Mouse (Mus musculus) CH12.LX (cell line): ENCODE results near the gene Slc9b1. TPM values are rescaled to one million over a fixed set of nuclear protein-coding genes. Genes with fewer than 3 reads are reported as not detected.

ENCODE experiments used
- DNase-seq: peaks from one replicate; pipeline ENCODE4 v3.0.0-alpha.2; 2013; ENCODE audit errors: extremely low read depth
- H3K27ac ChIP-seq: 2 replicates; pipeline ENCODE4 v1.5.1; 2012; ENCODE audit warnings: low read depth, mild to moderate bottlenecking, control low read depth, moderate library complexity; ENCODE audit not compliant: insufficient read depth
- H3K27me3 ChIP-seq: replicated peaks from 2 replicates; pipeline ENCODE3; 2012; ENCODE audit warnings: inconsistent platforms
- H3K36me3 ChIP-seq, 2 experiments: replicated peaks in 1 of 2; 2 replicates each; pipeline versions ENCODE3 to v1.6.1; 2012; ENCODE audit warnings: inconsistent platforms in 1 of 2, low read length in 1 of 2, mild to moderate bottlenecking in 1 of 2, mixed read lengths in 1 of 2, moderate library complexity in 1 of 2; ENCODE audit not compliant: control insufficient read depth in 1 of 2, insufficient read depth in 1 of 2
- H3K4me1 ChIP-seq, 2 experiments: 2 replicates each; pipeline ENCODE4 v1.6.1; 2012; ENCODE audit warnings: inconsistent platforms in 1 of 2, moderate library complexity in 1 of 2; ENCODE audit not compliant: insufficient read depth in 2 of 2, control insufficient read depth in 1 of 2
- H3K4me2 ChIP-seq: 2 replicates; pipeline ENCODE4 v1.6.1; 2012; ENCODE audit warnings: low read depth, mild to moderate bottlenecking, control low read depth; ENCODE audit not compliant: poor library complexity, insufficient read depth, severe bottlenecking
- H3K4me3 ChIP-seq, 3 experiments: fragments of 150-350 bp in 1 of 3; sonication (generic) in 1 of 3; replicated peaks in 1 of 3; 2 replicates each; pipeline versions ENCODE3 to v1.5.1; 2011 to 2012; ENCODE audit warnings: low read depth in 2 of 3, low read length in 2 of 3, mild to moderate bottlenecking in 2 of 3, moderate library complexity in 2 of 3, control low read depth in 1 of 3, improper control_type of control experiment in 1 of 3, inconsistent platforms in 1 of 3, mixed read lengths in 1 of 3; ENCODE audit not compliant: poor library complexity in 1 of 3
- H3K79me2 ChIP-seq: replicated peaks from 2 replicates; pipeline ENCODE4 v1.6.1; 2012; ENCODE audit warnings: mild to moderate bottlenecking, moderate library complexity; ENCODE audit not compliant: control insufficient read depth, poor library complexity, insufficient read depth, severe bottlenecking; ENCODE audit errors: extremely low read depth
- H3K9ac ChIP-seq: 2 replicates; pipeline ENCODE4 v1.6.1; 2012; ENCODE audit warnings: low read depth, mild to moderate bottlenecking, control low read depth, moderate library complexity; ENCODE audit not compliant: insufficient read depth
- H3K9me3 ChIP-seq: replicated peaks from 2 replicates; pipeline ENCODE3; 2012; ENCODE audit warnings: low read length, inconsistent platforms, mixed read lengths
- CHD1 ChIP-seq: IDR thresholded peaks from 2 replicates; pipeline ENCODE4 v1.6.1; 2012; ENCODE audit warnings: low read depth, low read length, improper control_type of control experiment, inconsistent platforms
- CTCF ChIP-seq, 2 experiments: IDR thresholded peaks in 1 of 2; conservative IDR thresholded peaks in 1 of 2; 2 replicates each; pipeline ENCODE4 v1.5.1; 2011 to 2012; ENCODE audit warnings: low read depth in 2 of 2, low read length in 2 of 2, improper control_type of control experiment in 1 of 2, inconsistent platforms in 1 of 2, mild to moderate bottlenecking in 1 of 2, moderate library complexity in 1 of 2
- E2F4 ChIP-seq: IDR thresholded peaks from 2 replicates; pipeline ENCODE4 v1.6.1; 2011; ENCODE audit warnings: low read depth, low read length, improper control_type of control experiment; ENCODE audit not compliant: insufficient replicate concordance
- ELF1 ChIP-seq: IDR thresholded peaks from 2 replicates; pipeline ENCODE4 v1.6.1; 2014; ENCODE audit warnings: low read depth, mild to moderate bottlenecking, inconsistent platforms, low read length, improper control_type of control experiment
- EP300 ChIP-seq: IDR thresholded peaks from 2 replicates; pipeline ENCODE4 v1.6.1; 2011; ENCODE audit warnings: low read length, improper control_type of control experiment
- ETS1 ChIP-seq: conservative IDR thresholded peaks from 2 replicates; pipeline ENCODE4 v1.6.1; 2012; ENCODE audit warnings: low read depth, mild to moderate bottlenecking, inconsistent platforms, low read length, improper control_type of control experiment, moderate library complexity
- GABPA ChIP-seq: IDR thresholded peaks from 2 replicates; pipeline ENCODE4 v1.6.1; 2012; ENCODE audit warnings: low read depth, low read length, improper control_type of control experiment, inconsistent platforms; ENCODE audit not compliant: insufficient replicate concordance
- HCFC1 ChIP-seq: IDR thresholded peaks from 2 replicates; pipeline ENCODE4 v1.6.1; 2012; ENCODE audit warnings: low read depth, mild to moderate bottlenecking, inconsistent platforms, low read length, improper control_type of control experiment
- IRF4 ChIP-seq: IDR thresholded peaks from 2 replicates; pipeline ENCODE4 v1.6.1; 2014; ENCODE audit warnings: low read depth, mild to moderate bottlenecking, inconsistent platforms, low read length, improper control_type of control experiment
- JUND ChIP-seq: conservative IDR thresholded peaks from 2 replicates; pipeline ENCODE4 v1.6.1; 2011; ENCODE audit warnings: low read depth, low read length, improper control_type of control experiment
- MAX ChIP-seq: IDR thresholded peaks from 2 replicates; pipeline ENCODE4 v1.6.1; 2011; ENCODE audit warnings: low read length, improper control_type of control experiment
- MAZ ChIP-seq: IDR thresholded peaks from 2 replicates; pipeline ENCODE4 v1.6.1; 2012; ENCODE audit warnings: low read depth, mild to moderate bottlenecking, inconsistent platforms, low read length, improper control_type of control experiment, moderate library complexity
- MEF2A ChIP-seq: IDR thresholded peaks from 2 replicates; pipeline ENCODE4 v1.6.1; 2014; ENCODE audit warnings: low read depth, mild to moderate bottlenecking, inconsistent platforms, low read length, improper control_type of control experiment, borderline replicate concordance
- MXI1 ChIP-seq: IDR thresholded peaks from 2 replicates; pipeline ENCODE4 v1.6.1; 2011; ENCODE audit warnings: mild to moderate bottlenecking, low read depth, low read length, improper control_type of control experiment
- MYC ChIP-seq: IDR thresholded peaks from 2 replicates; pipeline ENCODE4 v1.6.1; 2011; ENCODE audit warnings: low read depth, mild to moderate bottlenecking, improper control_type of control experiment, low read length
- NELFE ChIP-seq: IDR thresholded peaks from 2 replicates; pipeline ENCODE4 v1.6.1; 2011; ENCODE audit warnings: low read depth, low read length, improper control_type of control experiment
- NRF1 ChIP-seq: IDR thresholded peaks from 2 replicates; pipeline ENCODE4 v1.6.1; 2014; ENCODE audit warnings: low read depth, mild to moderate bottlenecking, inconsistent platforms, low read length, improper control_type of control experiment, moderate library complexity
- PAX5 ChIP-seq: IDR thresholded peaks from 2 replicates; pipeline ENCODE4 v1.6.1; 2012; ENCODE audit warnings: low read length, inconsistent platforms, mixed read lengths
- RAD21 ChIP-seq: IDR thresholded peaks from 2 replicates; pipeline ENCODE4 v1.6.1; 2011; ENCODE audit warnings: low read depth, mild to moderate bottlenecking, low read length, improper control_type of control experiment, moderate library complexity
- RCOR1 ChIP-seq: conservative IDR thresholded peaks from 2 replicates; pipeline ENCODE4 v1.6.1; 2012; ENCODE audit warnings: low read depth, mild to moderate bottlenecking, inconsistent platforms, low read length, improper control_type of control experiment
- SIN3A ChIP-seq: IDR thresholded peaks from 2 replicates; pipeline ENCODE4 v1.6.1; 2012; ENCODE audit warnings: low read length, improper control_type of control experiment, inconsistent platforms
- SMC3 ChIP-seq: IDR thresholded peaks from 2 replicates; pipeline ENCODE4 v1.6.1; 2011; ENCODE audit warnings: low read depth, low read length, improper control_type of control experiment
- UBTF ChIP-seq: IDR thresholded peaks from 2 replicates; pipeline ENCODE4 v1.6.1; 2012; ENCODE audit warnings: low read depth, mild to moderate bottlenecking, inconsistent platforms, low read length, improper control_type of control experiment, moderate library complexity
- USF1 ChIP-seq: IDR thresholded peaks from 2 replicates; pipeline ENCODE4 v1.6.1; 2014; ENCODE audit warnings: low read depth, mild to moderate bottlenecking, inconsistent platforms, low read length, improper control_type of control experiment
- USF2 ChIP-seq: conservative IDR thresholded peaks from 2 replicates; pipeline ENCODE4 v1.6.1; 2011; ENCODE audit warnings: low read depth, low read length, improper control_type of control experiment
- ZC3H11A ChIP-seq: IDR thresholded peaks from 2 replicates; pipeline ENCODE4 v1.6.1; 2012; ENCODE audit warnings: low read depth, mild to moderate bottlenecking, inconsistent platforms, low read length, improper control_type of control experiment
- ZKSCAN1 ChIP-seq: IDR thresholded peaks from 2 replicates; pipeline ENCODE4 v1.6.1; 2012; ENCODE audit warnings: low read depth, inconsistent platforms, low read length, improper control_type of control experiment, borderline replicate concordance
- ZMIZ1 ChIP-seq: IDR thresholded peaks from 2 replicates; pipeline ENCODE4 v1.6.1; 2012; ENCODE audit warnings: low read depth, mild to moderate bottlenecking, inconsistent platforms, low read length, improper control_type of control experiment
- ZNF384 ChIP-seq: IDR thresholded peaks from 2 replicates; pipeline ENCODE4 v1.6.1; 2012; ENCODE audit warnings: low read depth, low read length, improper control_type of control experiment, inconsistent platforms
- dilution Hi-C: fragments of 300-500 bp; cut with MboI; formaldehyde crosslinking; loops from 2 replicates; pipeline ENCODE4 v1.14.3; 2020; ENCODE audit warnings: low sequenced_read_pairs; ENCODE audit not compliant: extremely low pct_unique_long_range_greater_than_20kb, extremely low pct_ligation_motif_present
- in situ Hi-C: fragments of 300-500 bp; cut with MboI; formaldehyde crosslinking; loops from 3 replicates; pipeline ENCODE4 v1.14.3; 2019; ENCODE audit warnings: low sequenced_read_pairs, low pct_ligation_motif_present, low pct_unique_long_range_greater_than_20kb, mixed read lengths
- polyA plus RNA-seq: library from polyadenylated mRNA; unstranded; fragments of >175 nt; gene quantifications from 2 replicates; pipeline ENCODE4 v1.2.1, GENCODE M21; 2012; ENCODE audit warnings: low read depth; ENCODE audit not compliant: insufficient read length
- total RNA-seq, 2 experiments: library from RNA; depleted of rRNA; stranded (reverse); fragments of 300-350 nt in 1 of 2; fragments of >200 nt in 1 of 2; gene quantifications; 2 replicates each; pipeline ENCODE4 v1.2.3; 2012 to 2014

Gene Slc9b1
- total and polyA plus RNA-seq, 3 experiments: 1.9 to 3.1 (median 2.7) TPM

GRCm38 (mm10) chr3:135349022-135349421 lies 1.2 kb downstream of the Slc9b1 start:
- Histone ChIP-seq H3K36me3 (no peaks in the 10 kb centered on the region), H3K27me3 (no peaks in the 10 kb centered on the region), H3K9me3 (no peaks in the 10 kb centered on the region), H3K9ac (no peak overlapping the region), H3K4me2 (no peak overlapping the region), H3K4me3 (no peak overlapping the region), H3K27ac (no peak overlapping the region), H3K79me2 (no peaks in the 10 kb centered on the region), H3K4me1 (no peaks in the 10 kb centered on the region)
- TF ChIP-seq ZNF384 (no peak), USF1 (no peak), HCFC1 (no peak), E2F4 (no peak), ZC3H11A (no peak), MAX (no peak), MAZ (no peak), MYC (no peak), CTCF (conservative IDR thresholded peaks at IDR 0.05 in 1 of 2, IDR thresholded peaks at IDR 0.05 in 1 of 2; ENCODE audit: low read depth in 2 of 2, low read length in 2 of 2) (no peak), JUND (no peak), NRF1 (no peak), ETS1 (no peak), ZKSCAN1 (no peak), ELF1 (no peak), NELFE (no peak), RAD21 (no peak), IRF4 (no peak), EP300 (no peak), UBTF (no peak), SIN3A (no peak)
- in situ Hi-C loops (no loop called here), dilution Hi-C loops (no loop called here)
- DNase-seq: no peak

DNA sequence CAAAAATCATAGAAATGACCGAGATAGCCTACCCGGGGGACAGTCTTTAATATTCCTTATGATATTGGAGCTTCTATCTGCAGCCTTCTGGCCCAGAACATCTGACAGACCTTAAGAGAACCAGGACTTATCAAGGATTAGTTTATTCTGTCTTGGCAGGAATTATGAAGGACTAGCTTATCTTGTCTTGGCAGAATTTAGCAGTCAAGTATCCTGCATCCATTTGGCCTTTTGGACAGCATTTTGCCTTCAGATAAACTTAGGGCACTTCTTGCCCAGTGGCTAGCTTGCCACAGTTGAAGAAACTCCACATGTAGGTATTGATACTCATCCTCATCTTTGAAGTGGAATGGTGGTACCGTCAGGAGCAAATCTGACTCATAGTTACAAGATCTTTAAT lies 4.0 kb downstream of the Slc9b1 start:
- H3K4me2 ChIP-seq: no peak overlapping the region
- in situ Hi-C loops: no loop called here
- no peak for DNase-seq
- dilution Hi-C loops: no loop called here
- H3K36me3 ChIP-seq: no peaks in the 10 kb centered on the region
- no peaks in the 10 kb centered on the region for H3K79me2 ChIP-seq
- no peaks in the 10 kb centered on the region for H3K9me3 ChIP-seq
- no peak for TF ChIP-seq CHD1
- no peak for TF ChIP-seq MEF2A
- no peak for TF ChIP-seq CTCF (conservative IDR thresholded peaks at IDR 0.05 in 1 of 2, IDR thresholded peaks at IDR 0.05 in 1 of 2; ENCODE audit: low read depth in 2 of 2, low read length in 2 of 2)
- no peak for TF ChIP-seq MXI1
- no peak for TF ChIP-seq USF1
- no peak for TF ChIP-seq GABPA
- no peak for TF ChIP-seq MYC
- no peak for TF ChIP-seq ZMIZ1
- no peak for TF ChIP-seq SMC3
- TF ChIP-seq PAX5: no peak
- TF ChIP-seq RCOR1: no peak
- TF ChIP-seq USF2: no peak
- TF ChIP-seq, all 38 proteins: peak for 0
- H3K9ac ChIP-seq: no peak overlapping the region
- H3K4me3 ChIP-seq: no peak overlapping the region
- H3K4me1 ChIP-seq: no peaks in the 10 kb centered on the region
- no peaks in the 10 kb centered on the region for H3K27me3 ChIP-seq
- no peak overlapping the region for H3K27ac ChIP-seq
